Mouse (Mus musculus) embryonic facial prominence, embryonic 12.5 days (tissue): ENCODE data around the gene Slc35b3. TPM values are rescaled to one million over a fixed set of nuclear protein-coding genes. Genes with fewer than 3 reads are reported as not detected.

ENCODE experiments used
- ATAC-seq: fragments of 200-750 bp; cut with Nextera tagmentation; 2 replicates; pipeline ENCODE4 v1.8.0; 2017; ENCODE audit not compliant: insufficient number of reproducible peaks, insufficient read depth, low FRiP score, low TSS enrichment
- H3K27ac ChIP-seq: fragments of 300-500 bp; sonication (generic); 2 replicates; pipeline ENCODE4 v1.5.1; 2016; ENCODE audit warnings: mild to moderate bottlenecking
- H3K27me3 ChIP-seq: fragments of 300-500 bp; sonication (generic); 2 replicates; pipeline ENCODE4 v1.6.1; 2016; ENCODE audit warnings: mild to moderate bottlenecking, moderate library complexity
- H3K36me3 ChIP-seq: fragments of 300-500 bp; sonication (generic); 2 replicates; pipeline ENCODE4 v1.6.1; 2016; ENCODE audit warnings: mild to moderate bottlenecking
- H3K4me1 ChIP-seq: fragments of 300-500 bp; sonication (generic); 2 replicates; pipeline ENCODE4 v1.6.1; 2016
- H3K4me2 ChIP-seq: fragments of 300-500 bp; sonication (generic); replicated peaks from 2 replicates; pipeline ENCODE4 v1.6.1; 2016; ENCODE audit warnings: mild to moderate bottlenecking, moderate library complexity
- H3K4me3 ChIP-seq: fragments of 300-500 bp; sonication (generic); 2 replicates; pipeline ENCODE4 v1.5.1; 2016; ENCODE audit warnings: mild to moderate bottlenecking
- H3K9ac ChIP-seq: fragments of 300-500 bp; sonication (generic); 2 replicates; pipeline ENCODE4 v1.6.1; 2016; ENCODE audit warnings: mild to moderate bottlenecking, moderate library complexity
- H3K9me3 ChIP-seq: fragments of 300-500 bp; sonication (generic); 2 replicates; pipeline ENCODE4 v1.6.1; 2016; ENCODE audit warnings: mild to moderate bottlenecking, moderate library complexity
- WGBS: fragments of 180-500 bp; shearing (Covaris S2); methylation state at CpG from one replicate; pipeline ENCODE4 v1.1.7; 2016; 5-methylcytosine and 5-hydroxymethylcytosine counted together
- polyA plus RNA-seq: library from polyadenylated mRNA; unstranded; fragments of >200 nt; fragmentation: Nextera tagmentation; extraction: Ambion mirVana; gene quantifications from 2 replicates; pipeline ENCODE4 v1.2.1, GENCODE M21; 2016

The Slc35b3 gene
- polyA plus RNA-seq, 1 experiment from 2014 or later = 38.8 TPM

GRCm38 (mm10) chr13:38971047-38971446 lies 10.4 kb upstream of the Slc35b3 start:
- Histone ChIP-seq H3K4me1 (no peaks in the 10 kb centered on the region), H3K4me2 (no peak overlapping the region), H3K4me3 (no peak overlapping the region), H3K27ac (no peak overlapping the region), H3K9me3 (no peaks in the 10 kb centered on the region), H3K36me3 (no peaks in the 10 kb centered on the region), H3K9ac (no peak overlapping the region), H3K27me3 (no peaks in the 10 kb centered on the region)
- WGBS = 67% methylated on average over 4 of the region's 4 CpGs
- ATAC-seq = no peak

- WGBS = 88% methylated on average over 1 of the region's 1 CpGs
- ATAC-seq = no peak
Measured at GRCm38 (mm10) chr13:38967518-38967917, 6.8 kb upstream of the Slc35b3 start.

GRCm38 (mm10) chr13:38966922-38967448 lies 6.3 kb upstream of the Slc35b3 start:
- H3K27me3 ChIP-seq = no peaks in the 10 kb centered on the region
- H3K4me1 ChIP-seq = no peaks in the 10 kb centered on the region
- no peak overlapping the region for H3K4me3 ChIP-seq
- H3K36me3 ChIP-seq = no peaks in the 10 kb centered on the region
- H3K4me2 ChIP-seq = no peak overlapping the region
- ATAC-seq = no peak
- no peak overlapping the region for H3K27ac ChIP-seq
- H3K9me3 ChIP-seq = no peaks in the 10 kb centered on the region
- H3K9ac ChIP-seq = no peak overlapping the region
- 87% methylated on average over 2 of the region's 2 CpGs for WGBS

More at GRCm38 (mm10) chr13:38967518-38967917, 6.8 kb upstream of the Slc35b3 start:
- Histone ChIP-seq H3K4me1 (no peaks in the 10 kb centered on the region), H3K9ac (no peak overlapping the region), H3K27ac (no peak overlapping the region), H3K36me3 (no peaks in the 10 kb centered on the region), H3K27me3 (no peaks in the 10 kb centered on the region), H3K9me3 (no peaks in the 10 kb centered on the region), H3K4me2 (no peak overlapping the region), H3K4me3 (no peak overlapping the region)

DNA sequence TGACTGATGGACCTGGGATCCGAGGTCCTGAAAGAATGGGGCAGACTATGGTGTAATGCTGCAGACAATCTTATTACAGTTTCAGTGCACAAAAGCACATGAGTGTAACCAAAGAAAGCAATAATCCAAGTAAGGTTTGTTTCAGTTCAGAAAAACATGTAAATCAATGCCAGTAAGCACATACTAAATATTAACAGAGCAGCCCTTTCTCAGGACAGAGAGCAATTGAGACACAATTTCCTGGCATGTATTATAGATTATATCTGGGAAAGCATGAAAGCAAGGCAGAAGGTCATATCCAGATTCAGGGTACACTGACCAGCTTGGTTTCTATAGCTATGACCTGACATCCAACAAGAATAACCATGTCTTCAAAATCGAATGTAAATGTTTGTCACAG lies 2.1 kb upstream of the Slc35b3 start:
- peaks cover 5% of the 10 kb centered on the region for H3K4me1 ChIP-seq
- H3K4me2 ChIP-seq = no peak overlapping the region
- 75% methylated on average over 2 of the region's 2 CpGs for WGBS
- no peaks in the 10 kb centered on the region for H3K27me3 ChIP-seq
- no peak for ATAC-seq
- no peak overlapping the region for H3K9ac ChIP-seq
- no peak overlapping the region for H3K27ac ChIP-seq
- no peaks in the 10 kb centered on the region for H3K9me3 ChIP-seq
- H3K4me3 ChIP-seq = no peak overlapping the region
- H3K36me3 ChIP-seq = no peaks in the 10 kb centered on the region

GRCm38 (mm10) chr13:38958037-38958436 lies 2.6 kb downstream of the Slc35b3 start:
- H3K27me3 ChIP-seq = no peaks in the 10 kb centered on the region
- H3K27ac ChIP-seq = no peak overlapping the region
- WGBS = 89% methylated on average over 5 of the region's 5 CpGs
- ATAC-seq = no peak
- peaks cover 5% of the 10 kb centered on the region for H3K4me1 ChIP-seq
- H3K36me3 ChIP-seq = peaks cover 15% of the 10 kb centered on the region
- no peaks in the 10 kb centered on the region for H3K9me3 ChIP-seq
- H3K4me2 ChIP-seq = no peak overlapping the region
- no peak overlapping the region for H3K4me3 ChIP-seq
- H3K9ac ChIP-seq = no peak overlapping the region

- no peaks in the 10 kb centered on the region for H3K4me1 ChIP-seq
- H3K9me3 ChIP-seq = no peaks in the 10 kb centered on the region
- no peak overlapping the region for H3K9ac ChIP-seq
- H3K4me2 ChIP-seq = no peak overlapping the region
- no peak overlapping the region for H3K4me3 ChIP-seq
- WGBS = 76% methylated on average over 3 of the region's 3 CpGs
- H3K27ac ChIP-seq = no peak overlapping the region
- H3K27me3 ChIP-seq = no peaks in the 10 kb centered on the region
- H3K36me3 ChIP-seq = peaks cover 43% of the 10 kb centered on the region
- ATAC-seq = no peak
Measured at GRCm38 (mm10) chr13:38946296-38947012, 14.2 kb downstream of the Slc35b3 start.

DNA sequence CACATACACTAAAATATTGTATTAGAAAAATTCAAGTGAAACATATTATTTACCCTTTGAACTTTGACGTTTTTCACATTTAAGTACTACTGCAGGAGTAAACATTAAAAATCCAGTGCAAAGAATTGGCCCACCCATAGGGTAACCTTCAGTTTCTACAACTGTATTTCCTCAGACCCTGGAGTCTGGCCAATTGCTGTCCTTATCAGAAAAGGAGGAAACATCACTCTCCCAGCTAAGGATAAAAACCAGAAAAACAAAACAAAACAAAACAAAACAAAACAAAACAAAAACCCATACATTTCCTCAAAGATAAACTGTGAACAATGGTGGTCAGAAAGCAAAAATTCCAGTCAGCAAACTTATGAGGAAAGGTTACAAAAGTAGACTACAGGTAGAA lies 14.9 kb downstream of the Slc35b3 start:
- Histone ChIP-seq H3K27ac (no peak overlapping the region), H3K27me3 (no peaks in the 10 kb centered on the region), H3K4me2 (no peak overlapping the region), H3K36me3 (peaks cover 46% of the 10 kb centered on the region), H3K4me1 (no peaks in the 10 kb centered on the region), H3K4me3 (no peak overlapping the region), H3K9me3 (no peaks in the 10 kb centered on the region), H3K9ac (no peak overlapping the region)
- no peak for ATAC-seq
- 86% methylated on average over 1 of the region's 1 CpGs for WGBS

- Histone ChIP-seq H3K9ac (no peak overlapping the region), H3K36me3 (peaks cover 43% of the 10 kb centered on the region), H3K4me3 (no peak overlapping the region), H3K27ac (no peak overlapping the region), H3K27me3 (no peaks in the 10 kb centered on the region), H3K4me2 (no peak overlapping the region), H3K4me1 (no peaks in the 10 kb centered on the region), H3K9me3 (no peaks in the 10 kb centered on the region)
- 90% methylated on average over 6 of the region's 6 CpGs for WGBS
- no peak for ATAC-seq
Measured at GRCm38 (mm10) chr13:38944951-38945350, 15.7 kb downstream of the Slc35b3 start.

DNA sequence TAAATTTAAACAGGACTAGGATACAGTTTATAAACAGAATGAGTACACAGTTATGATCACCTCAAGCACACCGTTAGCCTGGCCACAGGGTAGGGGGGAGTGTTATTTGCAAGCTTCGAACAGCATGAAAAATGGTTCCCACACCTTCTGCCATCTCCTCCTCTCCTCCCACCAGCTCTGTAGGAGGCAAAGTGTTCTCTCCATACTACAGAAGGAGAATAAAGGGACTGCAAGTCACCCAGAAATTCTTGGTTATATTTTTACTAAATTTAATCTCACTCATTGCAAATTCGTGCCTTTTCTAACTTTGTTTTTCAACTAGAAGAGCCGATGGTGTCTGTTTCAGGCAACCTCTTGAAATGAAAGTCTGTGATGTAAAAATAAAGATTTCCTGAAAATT lies 18.9 kb downstream of the Slc35b3 start:
- Histone ChIP-seq H3K27me3 (no peaks in the 10 kb centered on the region), H3K9ac (no peak overlapping the region), H3K4me2 (no peak overlapping the region), H3K27ac (no peak overlapping the region), H3K4me3 (no peak overlapping the region), H3K36me3 (peaks cover 45% of the 10 kb centered on the region), H3K4me1 (no peaks in the 10 kb centered on the region), H3K9me3 (no peaks in the 10 kb centered on the region)
- ATAC-seq = no peak
- WGBS = 91% methylated on average over 4 of the region's 4 CpGs

DNA sequence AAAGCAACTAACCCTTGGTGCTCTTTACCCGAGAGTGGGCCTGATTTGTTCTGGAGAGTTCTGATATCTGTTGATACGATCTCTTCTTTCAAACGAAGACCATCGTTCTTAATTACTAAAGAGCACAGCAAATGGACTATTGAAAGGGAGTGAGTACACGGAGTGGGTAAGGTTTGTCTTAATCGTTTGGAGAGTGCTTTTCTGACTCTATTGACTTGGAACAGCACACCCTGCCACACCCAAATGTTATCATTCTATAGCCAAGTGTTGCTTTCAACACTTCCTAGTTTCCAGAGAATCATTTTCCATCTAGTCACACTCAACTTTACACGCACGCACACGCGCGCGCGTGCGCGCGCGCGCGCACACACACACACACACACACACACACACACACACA lies 19.4 kb downstream of the Slc35b3 start:
- no peak overlapping the region for H3K4me3 ChIP-seq
- H3K27me3 ChIP-seq = no peaks in the 10 kb centered on the region
- no peak overlapping the region for H3K27ac ChIP-seq
- peaks cover 44% of the 10 kb centered on the region for H3K36me3 ChIP-seq
- no peak overlapping the region for H3K4me2 ChIP-seq
- no peaks in the 10 kb centered on the region for H3K4me1 ChIP-seq
- ATAC-seq = no peak
- H3K9me3 ChIP-seq = no peaks in the 10 kb centered on the region
- no peak overlapping the region for H3K9ac ChIP-seq
- WGBS = 95% methylated on average over 19 of the region's 19 CpGs

DNA sequence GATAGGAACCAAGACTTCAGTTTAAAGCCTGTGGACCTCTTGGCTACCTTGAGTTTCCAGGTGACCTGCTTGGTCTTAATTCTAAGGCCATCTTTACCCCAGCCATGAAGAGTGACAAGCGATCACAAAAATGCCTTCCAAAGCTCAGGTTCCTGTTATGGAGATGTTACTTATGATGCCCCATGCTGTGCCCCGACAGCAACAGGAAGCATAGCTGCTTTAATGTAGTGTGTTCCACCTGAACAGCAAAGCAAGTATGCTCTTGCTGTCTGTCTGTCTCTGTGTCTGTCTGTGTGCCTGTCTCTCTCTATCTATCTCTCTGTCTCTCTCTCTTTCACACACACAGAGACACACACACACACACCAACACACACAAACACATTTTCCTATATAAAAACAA lies 22.2 kb downstream of the Slc35b3 start:
- H3K9me3 ChIP-seq = no peaks in the 10 kb centered on the region
- no peak overlapping the region for H3K4me2 ChIP-seq
- no peak overlapping the region for H3K4me3 ChIP-seq
- 88% methylated on average over 2 of the region's 2 CpGs for WGBS
- no peak overlapping the region for H3K9ac ChIP-seq
- H3K27me3 ChIP-seq = no peaks in the 10 kb centered on the region
- H3K4me1 ChIP-seq = no peaks in the 10 kb centered on the region
- H3K36me3 ChIP-seq = peaks cover 52% of the 10 kb centered on the region
- no peak overlapping the region for H3K27ac ChIP-seq
- no peak for ATAC-seq

- H3K4me3 ChIP-seq = no peak overlapping the region
- no peak overlapping the region for H3K4me2 ChIP-seq
- no peaks in the 10 kb centered on the region for H3K27me3 ChIP-seq
- 91% methylated on average over 10 of the region's 10 CpGs for WGBS
- no peaks in the 10 kb centered on the region for H3K4me1 ChIP-seq
- H3K9ac ChIP-seq = no peak overlapping the region
- H3K36me3 ChIP-seq = peaks cover 51% of the 10 kb centered on the region
- H3K27ac ChIP-seq = no peak overlapping the region
- H3K9me3 ChIP-seq = no peaks in the 10 kb centered on the region
- ATAC-seq = no peak
Measured at GRCm38 (mm10) chr13:38936860-38937471, 23.7 kb downstream of the Slc35b3 start.
